Mouse (Mus musculus) liver, embryonic 14.5 days (tissue): ENCODE results near the gene Tmtc2. TPM values are rescaled to one million over a fixed set of nuclear protein-coding genes. Genes with fewer than 3 reads are reported as not detected.

Source experiments
- ATAC-seq: fragments of 200-750 bp; cut with Nextera tagmentation; 2 replicates; pipeline ENCODE4 v1.8.0; 2017; ENCODE audit warnings: moderate number of reproducible peaks, mild to moderate bottlenecking, moderate library complexity; ENCODE audit not compliant: insufficient read depth
- DNase-seq, 3 experiments: peaks; one replicate each; pipeline ENCODE4 v3.0.0-alpha.2; 2012 to 2013; ENCODE audit warnings: low read depth in 3 of 3, low spot score in 3 of 3
- H3K27ac ChIP-seq: fragments of 300-500 bp; sonication (generic); 2 replicates; pipeline ENCODE4 v1.5.1; 2014; ENCODE audit warnings: moderate library complexity, mild to moderate bottlenecking, control low read depth, inconsistent platforms
- H3K27me3 ChIP-seq: fragments of 300-500 bp; sonication (generic); 2 replicates; pipeline ENCODE4 v1.6.1; 2014; ENCODE audit warnings: mild to moderate bottlenecking, low read length, moderate library complexity; ENCODE audit not compliant: control insufficient read depth, insufficient read depth
- H3K36me3 ChIP-seq: fragments of 300-500 bp; sonication (generic); replicated peaks from 2 replicates; pipeline ENCODE4 v1.6.1; 2014; ENCODE audit warnings: low read depth; ENCODE audit not compliant: control insufficient read depth, insufficient read depth
- H3K4me1 ChIP-seq, 2 experiments: fragments of 200-500 bp in 1 of 2; fragments of 300-500 bp in 1 of 2; sonication (generic) in 1 of 2; replicated peaks; 2 replicates each; pipeline ENCODE4 v1.6.1; 2012 to 2014; ENCODE audit warnings: antibody characterized with exemption in 1 of 2, inconsistent platforms in 1 of 2, low read length in 1 of 2; ENCODE audit not compliant: control insufficient read depth in 2 of 2, insufficient read depth in 2 of 2
- H3K4me2 ChIP-seq: fragments of 300-500 bp; sonication (generic); 2 replicates; pipeline ENCODE4 v1.6.1; 2014; ENCODE audit warnings: low read depth, mild to moderate bottlenecking, control low read depth, moderate library complexity
- H3K4me3 ChIP-seq, 2 experiments: fragments of 200-500 bp in 1 of 2; fragments of 300-500 bp in 1 of 2; sonication (generic) in 1 of 2; 2 replicates each; pipeline ENCODE4 v1.5.1; 2012 to 2014; ENCODE audit warnings: low read depth in 2 of 2, low read length in 2 of 2, mild to moderate bottlenecking in 2 of 2, control low read depth in 1 of 2, inconsistent platforms in 1 of 2, moderate library complexity in 1 of 2; ENCODE audit not compliant: insufficient read depth in 1 of 2
- H3K9ac ChIP-seq: fragments of 300-500 bp; sonication (generic); replicated peaks from 2 replicates; pipeline ENCODE4 v1.6.1; 2014; ENCODE audit warnings: mild to moderate bottlenecking, control low read depth, moderate library complexity
- H3K9me3 ChIP-seq: fragments of 300-500 bp; sonication (generic); 2 replicates; pipeline ENCODE4 v1.6.1; 2016; ENCODE audit warnings: low read length, mixed read lengths; ENCODE audit not compliant: control insufficient read depth
- CTCF ChIP-seq: IDR thresholded peaks from 2 replicates; pipeline ENCODE4 v1.5.1; 2016; ENCODE audit warnings: antibody characterized with exemption, low read depth, control low read depth
- EP300 ChIP-seq: IDR thresholded peaks from 2 replicates; pipeline ENCODE4 v1.6.1; 2016; ENCODE audit warnings: antibody characterized with exemption, low read depth
- WGBS: fragments of 180-500 bp; shearing (Covaris S2); extraction: QIAGEN DNeasy Blood & Tissue Kit; methylation state at CpG from one replicate; pipeline ENCODE4 v1.1.7; 2014; ENCODE audit not compliant: insufficient replicate concordance; 5-methylcytosine and 5-hydroxymethylcytosine counted together
- polyA plus RNA-seq, 2 experiments: library from polyadenylated mRNA; depleted of rRNA in 1 of 2; stranded (reverse) in 1 of 2; unstranded in 1 of 2; fragments of >200 nt; fragmentation: Nextera tagmentation in 1 of 2; extraction: Ambion mirVana in 1 of 2; gene quantifications; 2 replicates each; pipeline versions ENCODE4 v1.2.1 to v1.2.3; 2012 to 2014

Tmtc2 gene
- polyA plus RNA-seq, 2 experiments: 0.33 to 0.44 TPM

DNA sequence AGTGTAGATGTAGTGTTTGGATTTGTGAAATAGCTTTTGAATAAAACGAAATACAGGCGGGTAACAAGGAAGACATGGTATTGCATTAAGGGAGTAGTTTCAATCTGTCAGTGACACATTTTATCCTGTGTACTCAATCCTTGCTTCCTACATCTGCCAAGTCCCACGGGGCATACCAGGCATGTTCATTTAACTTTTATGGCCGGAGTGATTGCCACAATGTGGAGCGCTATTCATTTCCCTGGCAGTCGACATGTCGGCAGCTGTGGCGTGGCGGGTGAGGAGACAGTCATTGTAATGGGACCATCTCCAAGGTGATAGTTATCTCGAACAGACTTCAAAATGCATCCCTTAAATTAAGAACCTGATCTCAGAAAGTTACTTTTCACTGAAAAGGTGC is 372.8 kb downstream of the Tmtc2 start:
- no peaks in the 10 kb centered on the region for H3K4me1 ChIP-seq
- H3K4me2 ChIP-seq: no peak overlapping the region
- no peaks in the 10 kb centered on the region for H3K27me3 ChIP-seq
- H3K9me3 ChIP-seq: no peaks in the 10 kb centered on the region
- no peak overlapping the region for H3K27ac ChIP-seq
- no peaks in the 10 kb centered on the region for H3K36me3 ChIP-seq
- H3K4me3 ChIP-seq: no peak overlapping the region
- WGBS: 70% methylated on average over 10 of the region's 10 CpGs
- ATAC-seq (no peak), DNase-seq (no peak)
- TF ChIP-seq EP300: no peak
- no peak for TF ChIP-seq CTCF
- H3K9ac ChIP-seq: no peak overlapping the region

DNA sequence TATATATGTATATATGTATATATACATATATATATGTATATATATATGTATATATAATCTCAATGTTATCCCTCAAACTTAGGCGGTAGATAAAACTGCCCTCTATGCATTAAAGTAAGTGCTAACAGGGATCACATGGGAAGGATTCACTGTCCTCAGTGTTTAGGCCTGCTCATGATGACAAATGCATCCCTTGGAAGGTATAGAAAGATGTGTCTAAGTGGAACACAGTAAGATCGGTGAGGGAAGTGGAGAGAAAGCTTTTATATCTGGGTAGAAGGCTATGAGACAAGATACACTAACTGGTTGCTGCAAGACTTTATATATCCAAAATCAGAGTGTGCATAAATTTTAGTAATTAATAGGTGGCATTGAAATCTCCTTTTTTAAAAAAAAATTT is 373.6 kb downstream of the Tmtc2 start:
- ATAC-seq (no peak), DNase-seq (no peak)
- Histone ChIP-seq H3K9me3 (no peaks in the 10 kb centered on the region), H3K4me3 (no peak overlapping the region), H3K4me2 (no peak overlapping the region), H3K4me1 (no peaks in the 10 kb centered on the region), H3K36me3 (no peaks in the 10 kb centered on the region), H3K27ac (no peak overlapping the region), H3K9ac (no peak overlapping the region), H3K27me3 (no peaks in the 10 kb centered on the region)
- 72% methylated on average over 2 of the region's 2 CpGs for WGBS
- TF ChIP-seq EP300 (no peak), CTCF (no peak)

DNA sequence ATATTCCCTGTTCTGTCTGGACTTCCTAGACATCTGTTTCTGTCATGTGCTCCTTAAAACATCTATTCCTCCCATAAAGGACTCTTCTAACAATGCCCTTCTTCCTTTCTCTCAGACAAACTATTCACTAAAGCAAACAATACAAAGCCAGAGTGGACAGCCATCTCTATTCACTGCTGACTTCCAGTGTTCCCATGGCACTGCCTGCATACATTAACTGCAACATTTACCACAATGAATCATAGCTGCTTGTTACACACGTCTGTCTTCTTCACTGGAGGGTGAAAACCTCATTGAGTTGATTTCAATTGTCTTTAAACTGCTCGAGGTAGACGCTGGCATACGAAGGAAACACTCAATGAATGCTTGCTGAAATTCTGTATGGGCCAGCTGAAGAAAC is 374.2 kb downstream of the Tmtc2 start:
- Histone ChIP-seq H3K4me2 (no peak overlapping the region), H3K9me3 (no peaks in the 10 kb centered on the region), H3K4me3 (no peak overlapping the region), H3K27ac (no peak overlapping the region), H3K36me3 (no peaks in the 10 kb centered on the region), H3K9ac (no peak overlapping the region), H3K27me3 (no peaks in the 10 kb centered on the region), H3K4me1 (no peaks in the 10 kb centered on the region)
- DNase-seq (no peak), ATAC-seq (no peak)
- 37% methylated on average over 4 of the region's 4 CpGs for WGBS
- TF ChIP-seq CTCF (no peak), EP300 (no peak)

DNA sequence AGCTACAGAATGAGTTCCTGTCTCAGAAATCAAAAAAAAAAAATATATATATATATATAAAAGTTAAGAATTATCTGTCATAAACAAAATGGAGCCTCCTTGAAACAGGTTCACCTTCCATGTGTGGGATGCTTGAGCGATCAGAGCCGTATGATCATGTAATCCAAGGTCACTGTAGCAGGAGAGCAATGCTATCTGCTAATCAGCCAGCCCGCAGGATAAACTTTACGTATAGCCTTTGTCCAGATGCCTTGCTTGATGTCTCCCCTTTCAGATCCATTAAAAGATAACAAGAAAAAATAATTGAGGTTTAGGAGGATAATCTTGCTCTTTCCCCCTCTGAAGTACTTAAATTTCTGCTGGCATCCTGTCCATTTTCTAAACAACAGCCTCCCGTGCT is 374.7 kb downstream of the Tmtc2 start:
- DNase-seq (no peak), ATAC-seq (no peak)
- no peaks in the 10 kb centered on the region for H3K4me1 ChIP-seq
- H3K9ac ChIP-seq: no peak overlapping the region
- H3K4me2 ChIP-seq: no peak overlapping the region
- no peaks in the 10 kb centered on the region for H3K27me3 ChIP-seq
- no peak overlapping the region for H3K4me3 ChIP-seq
- no peak overlapping the region for H3K27ac ChIP-seq
- H3K36me3 ChIP-seq: no peaks in the 10 kb centered on the region
- TF ChIP-seq CTCF: no peak
- no peak for TF ChIP-seq EP300
- no peaks in the 10 kb centered on the region for H3K9me3 ChIP-seq
- 63% methylated on average over 5 of the region's 5 CpGs for WGBS

DNA sequence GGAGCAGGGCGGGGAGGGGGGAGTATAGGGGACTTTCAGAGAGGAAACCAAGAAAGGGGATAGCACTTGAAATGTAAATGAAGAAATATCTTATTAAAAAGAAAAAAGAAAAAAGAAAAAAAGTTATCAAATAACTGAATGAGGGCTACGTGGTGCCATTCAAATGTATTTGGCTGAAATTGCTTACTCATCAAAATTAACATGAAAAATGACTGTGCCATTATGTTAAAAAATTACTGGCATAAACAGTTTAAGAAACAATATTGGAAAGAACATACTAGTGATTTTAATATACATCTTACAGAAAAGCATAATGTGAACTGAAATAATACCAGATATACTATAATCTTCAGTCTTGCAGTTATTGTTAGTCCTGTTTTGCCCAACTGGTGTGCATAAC is 378.9 kb downstream of the Tmtc2 start:
- Histone ChIP-seq H3K27me3 (no peaks in the 10 kb centered on the region), H3K4me2 (no peak overlapping the region), H3K4me3 (no peak overlapping the region), H3K9me3 (no peaks in the 10 kb centered on the region), H3K36me3 (no peaks in the 10 kb centered on the region), H3K27ac (no peak overlapping the region), H3K9ac (no peak overlapping the region), H3K4me1 (no peaks in the 10 kb centered on the region)
- 68% methylated on average over 2 of the region's 2 CpGs for WGBS
- ATAC-seq (no peak), DNase-seq (no peak)
- TF ChIP-seq CTCF: no peak
- TF ChIP-seq EP300: no peak
